Mouse (Mus musculus): ENCODE results near the gene Kcnma1.

- TF ChIP-seq CTCF (conservative IDR thresholded peaks at IDR 0.05; ENCODE audit: insufficient read depth, insufficient read length, low read depth, low read length), result 0 out of 2 replicates have a peak, but pooled peaks have one; percentile 23
- TF ChIP-seq POLR2A (IDR thresholded peaks at IDR 0.05; ENCODE audit: low read depth, low read length), result no peak
Measured at GRCm38 (mm10) chr14:23266554-23267309, 747.6 kb downstream of the Kcnma1 start.
